Mouse (Mus musculus) forebrain, postnatal 0 days (tissue): ENCODE measurements around the gene Cyth3. TPM values are rescaled to one million over a fixed set of nuclear protein-coding genes. Genes with fewer than 3 reads are reported as not detected.

Experiments
- ATAC-seq: fragments of 200-750 bp; cut with Nextera tagmentation; 2 replicates; pipeline ENCODE4 v1.8.0; 2017; ENCODE audit warnings: mild to moderate bottlenecking, moderate library complexity
- DNase-seq: peaks from one replicate; pipeline ENCODE4 v3.0.0-alpha.2; 2015
- H3K27ac ChIP-seq: fragments of 300-500 bp; sonication (generic); 2 replicates; pipeline ENCODE4 v1.5.1; 2014; ENCODE audit warnings: low read depth, mild to moderate bottlenecking, antibody characterized with exemption, low read length, moderate library complexity, mixed read lengths
- H3K27me3 ChIP-seq: fragments of 300-500 bp; sonication (generic); 2 replicates; pipeline ENCODE4 v1.6.1; 2014; ENCODE audit warnings: mild to moderate bottlenecking, low read length, mixed read lengths; ENCODE audit not compliant: insufficient read depth
- H3K36me3 ChIP-seq: fragments of 300-500 bp; sonication (generic); 2 replicates; pipeline ENCODE4 v1.6.1; 2014; ENCODE audit warnings: mild to moderate bottlenecking, moderate library complexity; ENCODE audit not compliant: insufficient read depth
- H3K4me1 ChIP-seq: fragments of 300-500 bp; sonication (generic); 2 replicates; pipeline ENCODE4 v1.6.1; 2014; ENCODE audit warnings: antibody characterized with exemption; ENCODE audit not compliant: insufficient read depth
- H3K4me2 ChIP-seq: fragments of 300-500 bp; sonication (generic); 2 replicates; pipeline ENCODE4 v1.6.1; 2014; ENCODE audit warnings: low read depth, mild to moderate bottlenecking, moderate library complexity
- H3K4me3 ChIP-seq: fragments of 300-500 bp; sonication (generic); 2 replicates; pipeline ENCODE4 v1.5.1; 2014; ENCODE audit warnings: low read depth, low read length, mixed read lengths
- H3K9ac ChIP-seq: fragments of 300-500 bp; sonication (generic); 2 replicates; pipeline ENCODE4 v1.6.1; 2014; ENCODE audit warnings: mild to moderate bottlenecking
- H3K9me3 ChIP-seq: fragments of 300-500 bp; sonication (generic); 2 replicates; pipeline ENCODE4 v1.6.1; 2016; ENCODE audit warnings: low read length
- CTCF ChIP-seq: sonication (generic); IDR thresholded peaks from 2 replicates; pipeline ENCODE4 v1.5.1; 2016; ENCODE audit warnings: antibody characterized with exemption, control low read depth, low read depth
- WGBS: fragments of 180-500 bp; shearing (Covaris S2); extraction: QIAGEN DNeasy Blood & Tissue Kit; methylation state at CpG from one replicate; pipeline ENCODE4 v1.1.7; 2014; 5-methylcytosine and 5-hydroxymethylcytosine counted together
- polyA plus RNA-seq: library from polyadenylated mRNA; unstranded; fragments of >200 nt; fragmentation: Nextera tagmentation; extraction: Ambion mirVana; gene quantifications from 2 replicates; pipeline ENCODE4 v1.2.1, GENCODE M21; 2015
- total RNA-seq: library from RNA; depleted of rRNA; stranded (reverse); fragments of >200 nt; gene quantifications from 2 replicates; pipeline ENCODE4 v1.2.3, GENCODE M21; 2014

Gene Cyth3
- total and polyA plus RNA-seq, 2 experiments from 2014 or later, result 42.5 to 63.4 TPM

GRCm38 (mm10) chr5:143633877-143634276, 11.6 kb downstream of the Cyth3 start:
- no peak overlapping the region for H3K27ac ChIP-seq
- no peak overlapping the region for H3K4me3 ChIP-seq
- peaks cover 3% of the 10 kb centered on the region; the same call in 1 of the 2 replicates for H3K4me1 ChIP-seq
- H3K36me3 ChIP-seq, result no peaks in the 10 kb centered on the region
- H3K4me2 ChIP-seq, result no peak overlapping the region
- no peak overlapping the region for H3K9ac ChIP-seq
- TF ChIP-seq CTCF, result no peak
- H3K9me3 ChIP-seq, result no peaks in the 10 kb centered on the region
- no peak for ATAC-seq
- 77% methylated on average over 4 of the region's 4 CpGs for WGBS
- no peak for DNase-seq
- H3K27me3 ChIP-seq, result no peaks in the 10 kb centered on the region

GRCm38 (mm10) chr5:143634550-143635112, 12.4 kb downstream of the Cyth3 start:
- H3K9me3 ChIP-seq, result no peaks in the 10 kb centered on the region
- WGBS, result 50% methylated on average over 12 of the region's 12 CpGs
- DNase-seq (peak; percentile 30), ATAC-seq (peak; percentile 45; the same call in 1 of the 2 replicates)
- H3K27ac ChIP-seq, result peak overlapping the region; percentile 54
- 0 out of 2 replicates have a peak overlapping the region, but pooled peaks have one; percentile 2 for H3K4me2 ChIP-seq
- no peak overlapping the region for H3K9ac ChIP-seq
- no peaks in the 10 kb centered on the region for H3K36me3 ChIP-seq
- no peak overlapping the region for H3K4me3 ChIP-seq
- TF ChIP-seq CTCF, result no peak
- H3K4me1 ChIP-seq, result peaks cover 3% of the 10 kb centered on the region; the same call in 1 of the 2 replicates
- H3K27me3 ChIP-seq, result no peaks in the 10 kb centered on the region

- no peak overlapping the region for H3K4me2 ChIP-seq
Measured at GRCm38 (mm10) chr5:143635358-143635757, 13.1 kb downstream of the Cyth3 start.

GRCm38 (mm10) chr5:143636173-143636572, 13.9 kb downstream of the Cyth3 start:
- 82% methylated on average over 7 of the region's 7 CpGs for WGBS
- ATAC-seq, result no peak
- no peak for DNase-seq
- Histone ChIP-seq H3K27me3 (no peaks in the 10 kb centered on the region), H3K9ac (no peak overlapping the region), H3K9me3 (no peaks in the 10 kb centered on the region), H3K4me1 (peaks cover 3% of the 10 kb centered on the region; the same call in 1 of the 2 replicates), H3K4me2 (no peak overlapping the region), H3K4me3 (no peak overlapping the region), H3K36me3 (no peaks in the 10 kb centered on the region), H3K27ac (no peak overlapping the region)
- TF ChIP-seq CTCF, result no peak

More at GRCm38 (mm10) chr5:143635358-143635757, 13.1 kb downstream of the Cyth3 start:
- H3K9me3 ChIP-seq, result no peaks in the 10 kb centered on the region
- WGBS, result 80% methylated on average over 11 of the region's 11 CpGs
- no peak overlapping the region for H3K27ac ChIP-seq
- no peak overlapping the region for H3K4me3 ChIP-seq
- DNase-seq (no peak), ATAC-seq (no peak)
- no peak overlapping the region for H3K9ac ChIP-seq
- H3K4me1 ChIP-seq, result peaks cover 3% of the 10 kb centered on the region; the same call in 1 of the 2 replicates
- no peaks in the 10 kb centered on the region for H3K36me3 ChIP-seq
- no peaks in the 10 kb centered on the region for H3K27me3 ChIP-seq
- no peak for TF ChIP-seq CTCF

- no peak for DNase-seq
- no peak for TF ChIP-seq CTCF
- Histone ChIP-seq H3K9me3 (no peaks in the 10 kb centered on the region), H3K27me3 (no peaks in the 10 kb centered on the region), H3K36me3 (no peaks in the 10 kb centered on the region), H3K4me2 (no peak overlapping the region), H3K4me1 (peaks cover 8% of the 10 kb centered on the region; the same call in 1 of the 2 replicates), H3K9ac (peak overlapping the region; percentile 10; the same call in 1 of the 2 replicates), H3K27ac (no peak overlapping the region), H3K4me3 (no peak overlapping the region)
- WGBS, result 61% methylated on average over 11 of the region's 11 CpGs
- ATAC-seq, result 0 out of 2 replicates have a peak, but pooled peaks have one; percentile 42
Measured at GRCm38 (mm10) chr5:143637832-143638420, 15.7 kb downstream of the Cyth3 start.

GRCm38 (mm10) chr5:143638516-143639270, 16.4 kb downstream of the Cyth3 start:
- no peaks in the 10 kb centered on the region for H3K36me3 ChIP-seq
- H3K9me3 ChIP-seq, result no peaks in the 10 kb centered on the region
- H3K27me3 ChIP-seq, result no peaks in the 10 kb centered on the region
- no peak overlapping the region for H3K9ac ChIP-seq
- WGBS, result 72% methylated on average over 7 of the region's 7 CpGs
- ATAC-seq, result no peak
- H3K27ac ChIP-seq, result no peak overlapping the region
- DNase-seq, result no peak
- H3K4me2 ChIP-seq, result no peak overlapping the region
- no peak for TF ChIP-seq CTCF
- H3K4me1 ChIP-seq, result peaks cover 8% of the 10 kb centered on the region; the same call in 1 of the 2 replicates
- no peak overlapping the region for H3K4me3 ChIP-seq

GRCm38 (mm10) chr5:143639329-143639728, 17.1 kb downstream of the Cyth3 start:
- 95% methylated on average over 4 of the region's 4 CpGs for WGBS
- H3K9ac ChIP-seq, result no peak overlapping the region

More at GRCm38 (mm10) chr5:143639329-143639728, 17.1 kb downstream of the Cyth3 start:
- no peak for ATAC-seq
- Histone ChIP-seq H3K4me3 (no peak overlapping the region), H3K4me2 (no peak overlapping the region), H3K4me1 (peaks cover 8% of the 10 kb centered on the region; the same call in 1 of the 2 replicates), H3K36me3 (0 out of 2 replicates have a peak, but pooled peaks cover 3% of the 10 kb centered on the region), H3K9me3 (no peaks in the 10 kb centered on the region), H3K27me3 (no peaks in the 10 kb centered on the region), H3K27ac (no peak overlapping the region)
- no peak for TF ChIP-seq CTCF
- DNase-seq, result no peak
